Mouse (Mus musculus): Measurements from ENCODE around the gene Ppt2. TPM values are rescaled to one million over a fixed set of nuclear protein-coding genes. Genes with fewer than 3 reads are reported as not detected.

Gene Ppt2
- polyA plus RNA-seq, 1 experiment from 2014 or later, result 17.7 TPM

DNA sequence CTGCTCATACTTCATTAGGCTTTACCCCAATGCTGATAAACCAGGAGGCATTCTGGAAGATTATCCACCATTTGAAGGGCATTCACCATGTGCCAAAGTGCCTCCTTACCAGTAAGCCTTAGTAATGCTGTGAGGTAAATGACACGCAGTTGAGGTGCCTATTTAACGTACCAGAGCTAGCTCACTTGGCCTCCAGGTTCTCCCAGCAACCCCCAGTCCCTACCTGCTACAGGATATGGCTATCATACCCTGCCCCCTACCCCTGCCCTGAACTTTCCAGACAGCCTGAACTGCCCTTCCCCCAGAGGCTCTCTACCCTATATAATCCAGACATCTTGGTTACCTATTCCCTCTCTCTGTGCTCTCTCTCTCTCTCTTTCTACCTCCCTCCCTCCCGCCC lies 39.5 kb downstream of the Ppt2 start:
- Histone ChIP-seq H3K4me1 (replicated peaks; ENCODE audit: control insufficient read depth, insufficient read depth, low read length) (peaks cover 40% of the 10 kb centered on the region), H3K9me3 (ENCODE audit: control insufficient read depth, low read length) (no peaks in the 10 kb centered on the region), H3K27me3 (replicated peaks; ENCODE audit: control insufficient read depth, insufficient read depth, low read length) (no peaks in the 10 kb centered on the region), H3K4me3 (replicated peaks; ENCODE audit: low read length) (no peak overlapping the region), H3K36me3 (ENCODE audit: control insufficient read depth, insufficient read depth) (no peaks in the 10 kb centered on the region), H3K4me2 (ENCODE audit: low read length) (no peak overlapping the region; the same call in 1 of the 2 replicates), H3K9ac (replicated peaks; ENCODE audit: low read depth, low read length) (no peak overlapping the region), H3K27ac (ENCODE audit: low read length) (no peak overlapping the region)
- 54% methylated on average over 3 of the region's 3 CpGs for WGBS
- ATAC-seq, result no peak

DNA sequence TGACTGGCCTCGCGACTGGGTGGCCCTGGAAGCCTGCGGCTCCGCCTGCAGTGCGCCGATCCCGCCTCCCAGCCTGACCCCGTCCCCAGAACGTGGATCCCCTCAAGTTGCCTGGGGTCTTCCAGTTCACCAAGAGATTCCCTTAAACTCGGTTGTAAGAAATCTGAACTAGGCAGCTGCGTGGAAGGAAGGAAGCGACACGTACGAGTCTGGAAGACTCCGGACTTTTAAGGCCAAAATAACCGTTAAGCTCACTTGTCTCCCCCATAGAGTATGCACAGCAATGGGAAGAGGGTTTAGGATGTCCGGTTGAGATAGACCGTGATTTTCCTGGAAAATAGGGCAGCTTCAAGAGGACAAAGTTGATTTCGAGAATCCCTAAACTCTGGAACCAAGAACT lies 40.5 kb downstream of the Ppt2 start:
- 3% methylated on average over 19 of the region's 19 CpGs for WGBS
- Histone ChIP-seq H3K36me3 (ENCODE audit: control insufficient read depth, insufficient read depth) (no peaks in the 10 kb centered on the region), H3K4me3 (replicated peaks; ENCODE audit: low read length) (peak overlapping the region; percentile 85), H3K27ac (ENCODE audit: low read length) (peak overlapping the region; percentile 100), H3K4me1 (replicated peaks; ENCODE audit: control insufficient read depth, insufficient read depth, low read length) (peaks cover 31% of the 10 kb centered on the region), H3K9me3 (ENCODE audit: control insufficient read depth, low read length) (no peaks in the 10 kb centered on the region), H3K27me3 (replicated peaks; ENCODE audit: control insufficient read depth, insufficient read depth, low read length) (no peaks in the 10 kb centered on the region), H3K4me2 (ENCODE audit: low read length) (peak overlapping the region; percentile 91), H3K9ac (replicated peaks; ENCODE audit: low read depth, low read length) (peak overlapping the region; percentile 94)
- no peak for ATAC-seq

- Histone ChIP-seq H3K27ac (ENCODE audit: low read length) (peak overlapping the region; percentile 100), H3K27me3 (replicated peaks; ENCODE audit: control insufficient read depth, insufficient read depth, low read length) (no peaks in the 10 kb centered on the region), H3K36me3 (ENCODE audit: control insufficient read depth, insufficient read depth) (no peaks in the 10 kb centered on the region), H3K4me1 (replicated peaks; ENCODE audit: control insufficient read depth, insufficient read depth, low read length) (peaks cover 30% of the 10 kb centered on the region), H3K9ac (replicated peaks; ENCODE audit: low read depth, low read length) (peak overlapping the region; percentile 94), H3K4me3 (replicated peaks; ENCODE audit: low read length) (peak overlapping the region; percentile 85), H3K9me3 (ENCODE audit: control insufficient read depth, low read length) (no peaks in the 10 kb centered on the region), H3K4me2 (ENCODE audit: low read length) (peak overlapping the region; percentile 91)
- peak; percentile 85 for ATAC-seq
- under 1% methylated on average over 48 of the region's 50 CpGs for WGBS
Measured at GRCm38 (mm10) chr17:34587423-34587811, 40.9 kb downstream of the Ppt2 start.

DNA sequence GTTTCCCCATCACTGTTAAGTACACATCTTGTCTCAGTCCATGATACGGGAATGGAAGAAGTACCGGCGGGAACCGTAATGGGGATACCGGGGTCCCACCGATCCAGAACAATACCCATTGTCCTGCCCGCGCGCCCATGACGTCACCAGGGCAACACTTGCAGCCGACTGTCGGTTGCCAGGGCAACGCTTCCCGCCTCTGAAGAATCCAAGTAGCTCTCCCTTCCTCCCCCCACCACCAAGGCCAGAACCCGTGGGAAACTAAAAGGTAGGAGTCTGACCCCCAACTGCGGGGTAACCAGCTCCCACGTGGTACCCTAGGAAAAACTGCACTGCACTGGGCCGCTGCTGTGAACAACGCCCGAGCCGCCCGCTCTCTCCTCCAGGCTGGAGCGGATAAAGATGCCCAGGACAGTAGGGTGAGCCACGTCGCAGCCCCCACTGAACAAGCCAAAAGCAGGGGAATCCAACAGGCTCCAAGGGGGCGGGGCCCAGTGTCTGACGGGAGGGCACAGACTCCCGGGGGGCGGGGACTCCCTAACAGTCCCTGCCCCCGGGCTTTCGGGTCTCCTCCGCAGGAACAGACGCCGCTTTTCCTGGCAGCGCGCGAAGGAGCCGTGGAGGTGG lies 41.4 kb downstream of the Ppt2 start:
- H3K27me3 ChIP-seq (replicated peaks; ENCODE audit: control insufficient read depth, insufficient read depth, low read length), result no peaks in the 10 kb centered on the region
- H3K4me3 ChIP-seq (replicated peaks; ENCODE audit: low read length), result peak overlapping the region; percentile 85
- WGBS, result under 1% methylated on average over 38 of the region's 38 CpGs
- H3K4me2 ChIP-seq (ENCODE audit: low read length), result peak overlapping the region; percentile 91
- peaks cover 30% of the 10 kb centered on the region for H3K4me1 ChIP-seq (replicated peaks; ENCODE audit: control insufficient read depth, insufficient read depth, low read length)
- no peaks in the 10 kb centered on the region for H3K9me3 ChIP-seq (ENCODE audit: control insufficient read depth, low read length)
- peak overlapping the region; percentile 100 for H3K27ac ChIP-seq (ENCODE audit: low read length)
- peak; percentile 81 for ATAC-seq
- no peaks in the 10 kb centered on the region for H3K36me3 ChIP-seq (ENCODE audit: control insufficient read depth, insufficient read depth)
- H3K9ac ChIP-seq (replicated peaks; ENCODE audit: low read depth, low read length), result peak overlapping the region; percentile 94

- no peaks in the 10 kb centered on the region for H3K27me3 ChIP-seq (replicated peaks; ENCODE audit: control insufficient read depth, insufficient read depth, low read length)
- H3K27ac ChIP-seq (ENCODE audit: low read length), result peak overlapping the region; percentile 100
- no peaks in the 10 kb centered on the region for H3K9me3 ChIP-seq (ENCODE audit: control insufficient read depth, low read length)
- WGBS, result 12% methylated on average over 32 of the region's 32 CpGs
- peaks cover 24% of the 10 kb centered on the region for H3K4me1 ChIP-seq (replicated peaks; ENCODE audit: control insufficient read depth, insufficient read depth, low read length)
- peak overlapping the region; percentile 91 for H3K4me2 ChIP-seq (ENCODE audit: low read length)
- peak overlapping the region; percentile 85 for H3K4me3 ChIP-seq (replicated peaks; ENCODE audit: low read length)
- H3K9ac ChIP-seq (replicated peaks; ENCODE audit: low read depth, low read length), result peak overlapping the region; percentile 94
- peak; percentile 1; the same call in 1 of the 2 replicates for ATAC-seq
- no peaks in the 10 kb centered on the region for H3K36me3 ChIP-seq (ENCODE audit: control insufficient read depth, insufficient read depth)
Measured at GRCm38 (mm10) chr17:34585877-34586771, 42.2 kb downstream of the Ppt2 start.

- Histone ChIP-seq H3K36me3 (ENCODE audit: control insufficient read depth, insufficient read depth) (no peaks in the 10 kb centered on the region), H3K4me3 (replicated peaks; ENCODE audit: low read length) (no peak overlapping the region), H3K27ac (ENCODE audit: low read length) (no peak overlapping the region), H3K9ac (replicated peaks; ENCODE audit: low read depth, low read length) (no peak overlapping the region), H3K4me1 (replicated peaks; ENCODE audit: control insufficient read depth, insufficient read depth, low read length) (peaks cover 18% of the 10 kb centered on the region), H3K27me3 (replicated peaks; ENCODE audit: control insufficient read depth, insufficient read depth, low read length) (no peaks in the 10 kb centered on the region), H3K4me2 (ENCODE audit: low read length) (no peak overlapping the region), H3K9me3 (ENCODE audit: control insufficient read depth, low read length) (no peaks in the 10 kb centered on the region)
- 83% methylated on average over 8 of the region's 8 CpGs for WGBS
- no peak for ATAC-seq
Measured at GRCm38 (mm10) chr17:34585121-34585520, 43.2 kb downstream of the Ppt2 start.

DNA sequence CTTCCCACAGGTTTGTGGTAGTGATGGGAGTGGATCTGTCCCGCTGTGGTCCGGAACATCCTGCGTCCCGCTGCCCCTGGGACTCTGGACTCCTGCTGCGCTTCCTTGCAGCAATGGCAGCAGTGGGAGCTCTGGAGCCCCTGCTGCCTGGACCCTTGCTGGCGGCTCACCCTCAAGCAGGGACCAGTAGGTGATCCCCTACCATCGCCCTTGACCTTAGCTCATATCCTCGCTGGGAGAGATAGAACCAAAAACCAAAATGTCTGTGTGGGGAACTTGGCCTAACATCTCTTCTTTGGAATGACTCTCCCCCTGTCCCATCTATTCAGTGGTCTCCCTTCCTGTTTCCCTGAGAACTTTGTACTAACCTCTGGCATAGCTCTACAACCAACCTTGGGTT lies 44.5 kb downstream of the Ppt2 start:
- WGBS, result 89% methylated on average over 8 of the region's 8 CpGs
- ATAC-seq, result no peak
- Histone ChIP-seq H3K4me1 (replicated peaks; ENCODE audit: control insufficient read depth, insufficient read depth, low read length) (peaks cover 18% of the 10 kb centered on the region), H3K9me3 (ENCODE audit: control insufficient read depth, low read length) (no peaks in the 10 kb centered on the region), H3K27me3 (replicated peaks; ENCODE audit: control insufficient read depth, insufficient read depth, low read length) (no peaks in the 10 kb centered on the region), H3K27ac (ENCODE audit: low read length) (no peak overlapping the region), H3K4me3 (replicated peaks; ENCODE audit: low read length) (no peak overlapping the region), H3K36me3 (ENCODE audit: control insufficient read depth, insufficient read depth) (no peaks in the 10 kb centered on the region), H3K9ac (replicated peaks; ENCODE audit: low read depth, low read length) (no peak overlapping the region), H3K4me2 (ENCODE audit: low read length) (no peak overlapping the region)

GRCm38 (mm10) chr17:34583397-34583796 lies 44.9 kb downstream of the Ppt2 start:
- ATAC-seq, result no peak
- no peak overlapping the region for H3K4me2 ChIP-seq (ENCODE audit: low read length)
- H3K9me3 ChIP-seq (ENCODE audit: control insufficient read depth, low read length), result no peaks in the 10 kb centered on the region
- 59% methylated on average over 7 of the region's 7 CpGs for WGBS
- no peak overlapping the region for H3K27ac ChIP-seq (ENCODE audit: low read length)
- H3K27me3 ChIP-seq (replicated peaks; ENCODE audit: control insufficient read depth, insufficient read depth, low read length), result no peaks in the 10 kb centered on the region
- no peaks in the 10 kb centered on the region for H3K36me3 ChIP-seq (ENCODE audit: control insufficient read depth, insufficient read depth)
- H3K4me3 ChIP-seq (replicated peaks; ENCODE audit: low read length), result no peak overlapping the region
- H3K9ac ChIP-seq (replicated peaks; ENCODE audit: low read depth, low read length), result no peak overlapping the region
- H3K4me1 ChIP-seq (replicated peaks; ENCODE audit: control insufficient read depth, insufficient read depth, low read length), result peaks cover 18% of the 10 kb centered on the region

DNA sequence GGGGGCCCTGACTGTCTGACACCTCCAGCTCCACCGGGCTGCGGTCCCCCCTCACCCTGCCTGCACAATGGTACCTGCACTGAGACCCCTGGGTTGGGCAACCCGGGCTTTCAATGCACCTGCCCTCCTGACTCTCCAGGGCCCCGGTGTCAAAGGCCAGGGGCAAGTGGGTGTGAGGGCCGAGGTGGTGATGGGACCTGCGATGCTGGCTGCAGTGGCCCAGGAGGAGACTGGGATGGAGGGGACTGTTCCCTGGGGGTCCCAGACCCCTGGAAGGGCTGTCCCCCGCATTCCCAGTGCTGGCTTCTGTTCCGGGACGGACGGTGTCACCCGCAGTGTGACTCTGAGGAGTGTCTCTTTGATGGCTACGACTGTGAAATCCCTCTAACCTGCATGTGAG lies 45.8 kb downstream of the Ppt2 start:
- 89% methylated on average over 12 of the region's 12 CpGs for WGBS

More for the DNA sequence above, 45.8 kb downstream of the Ppt2 start:
- Histone ChIP-seq H3K27me3 (replicated peaks; ENCODE audit: control insufficient read depth, insufficient read depth, low read length) (no peaks in the 10 kb centered on the region), H3K9me3 (ENCODE audit: control insufficient read depth, low read length) (no peaks in the 10 kb centered on the region), H3K36me3 (ENCODE audit: control insufficient read depth, insufficient read depth) (no peaks in the 10 kb centered on the region), H3K4me2 (ENCODE audit: low read length) (no peak overlapping the region), H3K4me1 (replicated peaks; ENCODE audit: control insufficient read depth, insufficient read depth, low read length) (peaks cover 11% of the 10 kb centered on the region), H3K9ac (replicated peaks; ENCODE audit: low read depth, low read length) (no peak overlapping the region), H3K4me3 (replicated peaks; ENCODE audit: low read length) (no peak overlapping the region), H3K27ac (ENCODE audit: low read length) (no peak overlapping the region)
- ATAC-seq, result no peak
